Mouse (Mus musculus) thymus, postnatal 4 days (tissue): ENCODE measurements at regions not wholly inside any gene's neighbourhood (a gene's known extent, or its start where the extent isn't known, plus 50 kb on each side); places are given as distances from the start of the nearest gene placed in this dataset.
"Not testable (repeated sequence)": the region's sequence is repeated elsewhere in the genome, so short reads cannot be mapped to it uniquely, and the experiment has no call there.

Source experiments
- DNase-seq: peaks from one replicate; pipeline ENCODE4 v3.0.0; 2021

DNA sequence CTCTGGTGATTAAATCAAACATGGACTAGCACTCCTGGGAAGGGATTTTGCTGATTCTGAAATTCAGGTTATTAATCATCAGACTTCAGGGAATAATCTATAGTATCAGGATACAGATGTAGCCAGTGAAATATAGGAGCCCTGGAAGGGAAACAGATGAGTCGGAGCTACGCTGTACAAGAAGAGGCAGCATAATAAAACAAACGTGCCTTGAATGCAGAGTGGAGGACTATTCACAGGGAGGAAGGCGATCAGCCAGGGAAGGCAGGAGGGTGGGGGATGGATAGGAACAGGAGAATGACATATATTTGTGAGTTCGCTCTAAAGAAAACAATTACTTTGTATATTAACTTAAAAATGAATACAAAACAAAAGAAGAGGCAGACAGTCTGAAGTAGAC, 286.6 kb upstream of the Got2 start:
- no peak for DNase-seq

DNA sequence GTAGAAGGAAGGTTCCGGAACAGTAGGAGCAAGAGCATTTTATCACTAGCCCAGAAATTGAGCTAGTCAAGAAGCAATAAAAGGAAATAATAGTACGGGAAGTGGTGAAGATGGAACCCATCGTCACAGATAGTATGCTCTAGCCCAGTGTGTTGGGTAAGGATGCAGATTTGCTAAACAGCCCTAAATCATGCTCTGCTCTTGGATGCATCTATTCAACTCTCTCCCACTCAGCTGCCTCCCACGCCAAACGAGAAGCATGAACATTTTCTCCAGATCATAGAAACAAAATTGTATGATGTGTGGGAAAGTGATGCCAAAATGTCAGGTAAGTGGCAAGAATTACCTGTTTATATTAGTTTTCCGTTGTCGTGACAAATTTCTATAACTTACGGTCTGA, 276.6 kb upstream of the Got2 start:
- no peak for DNase-seq

- no peak for DNase-seq
Observed at GRCm38 (mm10) chr8:96159899-96160298, 271.6 kb upstream of the Got2 start.

DNA sequence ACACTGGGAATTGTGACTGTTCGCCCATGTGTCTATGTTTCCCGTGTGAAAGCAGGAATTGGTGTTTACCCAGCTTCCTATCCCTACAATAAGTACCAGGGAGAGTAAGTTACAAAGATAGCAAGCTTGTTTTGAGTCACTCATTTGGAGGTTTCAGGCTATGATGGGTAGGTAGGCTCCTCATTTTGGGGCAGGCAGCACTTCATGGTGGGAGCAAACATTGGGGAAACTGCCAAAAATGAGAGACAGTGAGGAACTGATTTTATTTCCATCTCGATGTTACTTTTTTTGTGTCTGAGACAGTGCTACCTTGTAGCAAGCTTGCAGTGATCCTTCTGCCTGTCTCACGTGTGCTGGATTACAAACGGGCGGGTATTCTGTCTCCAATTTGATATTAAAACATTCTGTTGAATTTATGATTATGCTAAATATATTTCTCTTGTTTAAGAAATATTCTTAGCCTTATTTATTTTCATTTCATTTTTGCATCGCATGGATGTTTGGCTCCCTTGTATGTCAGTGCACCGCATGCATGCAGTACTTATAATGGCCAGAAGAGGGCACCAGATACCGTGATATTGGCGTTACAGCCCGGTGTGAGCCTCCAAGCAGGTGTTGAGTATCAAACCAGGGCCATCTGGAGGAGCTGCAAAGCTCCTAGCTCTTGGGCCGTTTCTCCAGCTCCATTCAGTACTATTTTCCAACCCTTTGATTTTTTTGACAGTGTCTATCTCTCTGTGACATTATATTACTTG, 264.3 kb upstream of the Got2 start:
- peak; percentile 65 for DNase-seq

- no peak for DNase-seq
Observed at GRCm38 (mm10) chr8:96152056-96152455, 263.7 kb upstream of the Got2 start.

DNA sequence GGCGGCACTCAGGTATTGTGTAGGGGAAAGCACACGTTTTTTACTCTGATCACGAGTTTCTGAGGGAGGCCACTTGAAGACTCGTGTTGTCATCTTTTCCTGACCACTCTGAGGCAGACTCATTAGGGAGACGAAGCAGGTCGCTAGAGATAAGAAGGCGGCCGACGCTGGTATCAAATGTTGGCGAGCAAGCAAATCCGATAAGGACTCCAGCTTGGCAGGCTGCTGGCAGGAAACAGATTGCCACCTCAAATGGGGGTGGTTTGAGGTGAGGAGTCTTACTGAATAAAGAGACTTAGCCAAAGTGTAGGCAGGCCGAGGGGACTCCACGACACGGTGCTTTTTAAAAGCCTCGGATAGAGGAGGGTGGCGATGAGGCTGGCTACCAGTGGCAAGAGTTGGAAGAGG, 262.7 kb upstream of the Got2 start:
- DNase-seq = no peak

DNA sequence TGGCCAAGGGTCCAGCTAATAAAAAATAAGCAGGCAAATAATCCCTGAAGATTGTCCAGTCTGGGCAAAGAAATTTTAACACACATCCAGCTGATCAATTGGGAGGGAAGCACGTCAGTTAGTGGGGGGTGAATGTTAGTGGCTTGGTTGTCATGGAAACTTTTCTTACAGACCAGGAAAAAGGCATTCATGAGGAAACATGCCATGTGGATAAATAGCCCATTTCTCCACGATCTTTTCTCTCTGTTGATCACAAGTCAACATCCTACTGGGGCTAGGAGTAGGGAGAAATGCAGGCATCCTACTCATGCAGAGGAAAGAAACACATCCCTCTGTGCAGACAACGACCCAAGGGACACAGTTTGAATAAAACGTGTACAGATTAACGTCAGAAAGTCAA, 243.8 kb upstream of the Got2 start:
- no peak for DNase-seq

DNA sequence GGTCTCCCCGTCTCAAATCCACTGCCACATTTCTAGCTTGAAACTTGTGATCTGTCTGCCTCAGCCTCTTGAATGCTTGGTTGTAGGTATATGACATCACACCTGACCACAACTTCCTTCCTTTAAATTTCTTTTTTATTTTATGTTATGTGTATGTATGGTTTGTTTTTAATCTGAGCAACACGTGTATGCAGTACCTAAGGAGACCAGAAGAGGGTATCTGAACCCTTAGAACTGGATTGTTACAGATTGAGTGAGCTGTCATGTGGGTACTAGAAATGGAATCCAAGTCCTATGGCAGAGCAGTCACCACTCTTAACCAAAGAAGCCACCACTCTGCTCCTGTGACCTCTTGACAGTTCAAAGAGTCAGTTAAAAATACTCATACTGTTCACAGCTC, 240.0 kb upstream of the Got2 start:
- no peak for DNase-seq

- DNase-seq = no peak
Observed at GRCm38 (mm10) chr8:96100817-96101216, 212.5 kb upstream of the Got2 start.

DNA sequence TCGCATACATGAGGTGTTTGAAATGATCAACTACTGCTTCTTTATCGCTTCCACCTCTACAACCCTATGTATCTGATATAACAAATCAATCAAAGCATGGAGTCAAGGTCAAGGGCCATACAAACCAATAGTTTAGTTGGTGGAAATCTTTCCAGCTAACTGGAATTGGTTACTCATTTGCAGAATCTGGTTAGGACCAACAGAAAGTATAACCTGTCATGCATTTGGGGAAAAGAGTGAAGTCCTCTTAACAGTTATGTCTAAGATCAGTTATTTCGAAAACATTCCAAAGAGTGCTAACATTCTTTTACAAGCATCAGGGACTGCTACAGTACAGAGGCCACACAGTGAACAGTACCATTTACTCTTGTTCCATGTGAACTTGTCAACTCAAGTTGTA, 204.6 kb upstream of the Got2 start:
- DNase-seq = no peak

DNA sequence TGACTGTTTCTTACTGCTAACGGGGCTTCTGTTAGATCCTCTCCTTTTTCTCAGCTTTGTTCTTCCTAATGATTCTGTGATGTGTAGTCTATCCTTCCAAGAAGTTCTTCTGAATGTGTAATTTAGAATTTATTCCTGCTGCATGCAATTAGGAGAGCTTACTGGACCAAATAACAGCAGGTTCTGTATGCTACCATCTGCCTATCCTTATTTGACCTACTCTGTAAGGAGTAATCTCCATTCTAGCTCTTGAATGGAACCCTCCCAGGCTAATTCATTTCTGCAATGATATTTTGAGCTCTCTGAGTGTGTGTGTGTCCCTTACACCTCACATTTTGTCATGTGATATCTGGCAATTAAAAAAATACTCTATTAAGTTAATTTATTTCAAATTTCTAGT, 201.9 kb upstream of the Got2 start:
- no peak for DNase-seq

- DNase-seq = no peak
Observed at GRCm38 (mm10) chr8:96068306-96068705, 180.0 kb upstream of the Got2 start.

DNA sequence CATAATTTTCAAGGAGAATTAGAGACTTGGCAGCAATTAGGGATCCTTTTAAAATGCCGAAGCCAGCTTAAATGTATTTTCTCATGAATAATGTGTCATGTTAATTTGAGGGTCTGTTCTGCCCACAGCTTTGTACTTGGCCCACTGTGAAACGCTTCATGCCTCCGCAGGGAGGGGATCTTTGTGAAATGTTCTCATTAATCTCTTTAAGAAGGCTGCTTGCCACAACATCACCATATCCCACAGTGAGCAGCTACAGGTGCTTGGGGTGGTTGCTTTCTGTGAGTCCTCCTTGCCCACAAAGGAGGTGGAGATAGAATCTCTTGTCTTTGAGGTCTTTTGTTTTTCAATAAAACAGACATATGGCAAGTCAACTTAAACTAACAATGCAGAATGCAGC, 159.3 kb upstream of the Got2 start:
- DNase-seq = no peak

- DNase-seq = no peak
Observed at GRCm38 (mm10) chr8:96042335-96042734, 154.0 kb upstream of the Got2 start.

DNA sequence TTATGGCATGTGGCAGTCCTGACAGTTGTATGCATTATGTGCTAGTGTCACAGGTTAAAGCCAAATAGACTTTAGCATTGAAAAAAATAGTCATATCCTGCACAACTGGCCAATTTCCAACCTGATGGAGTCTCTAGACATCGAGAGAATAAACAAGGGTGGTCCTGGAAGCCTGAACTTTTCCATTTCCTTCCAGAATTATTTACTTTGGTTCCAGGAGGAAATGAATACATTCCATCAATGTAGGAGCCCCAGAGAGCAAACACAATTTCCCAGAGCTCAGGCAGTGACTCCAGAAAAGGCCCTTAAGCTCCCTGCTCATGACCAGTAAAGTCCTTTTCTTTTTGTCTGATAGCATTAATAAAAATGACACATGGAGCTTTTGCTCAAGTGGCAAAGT, 151.9 kb upstream of the Got2 start:
- no peak for DNase-seq

DNA sequence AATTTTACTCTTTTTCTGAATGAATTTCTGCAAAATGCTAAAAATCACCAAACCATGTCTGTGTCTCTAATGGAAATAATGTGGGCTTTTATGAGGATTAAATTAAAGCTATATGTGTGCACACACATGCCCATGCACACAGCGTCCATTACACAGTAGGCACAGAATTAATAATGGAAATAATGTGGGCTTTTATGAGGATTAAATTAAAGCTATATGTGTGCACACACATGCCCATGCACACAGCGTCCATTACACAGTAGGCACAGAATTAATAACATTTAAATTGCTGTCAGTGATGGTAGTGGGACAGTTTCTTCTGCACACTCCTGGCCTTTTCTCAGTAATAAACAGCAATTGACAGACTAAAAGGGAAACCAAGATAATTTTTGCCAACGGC, 130.4 kb upstream of the Got2 start:
- DNase-seq = not testable (repeated sequence)

- no peak for DNase-seq
Observed at GRCm38 (mm10) chr8:96012002-96012401, 123.7 kb upstream of the Got2 start.

GRCm38 (mm10) chr8:95991826-95992463, 103.6 kb upstream of the Got2 start:
- DNase-seq = no peak

- no peak for DNase-seq
Observed at GRCm38 (mm10) chr8:95988616-95989380, 100.5 kb upstream of the Got2 start.

DNA sequence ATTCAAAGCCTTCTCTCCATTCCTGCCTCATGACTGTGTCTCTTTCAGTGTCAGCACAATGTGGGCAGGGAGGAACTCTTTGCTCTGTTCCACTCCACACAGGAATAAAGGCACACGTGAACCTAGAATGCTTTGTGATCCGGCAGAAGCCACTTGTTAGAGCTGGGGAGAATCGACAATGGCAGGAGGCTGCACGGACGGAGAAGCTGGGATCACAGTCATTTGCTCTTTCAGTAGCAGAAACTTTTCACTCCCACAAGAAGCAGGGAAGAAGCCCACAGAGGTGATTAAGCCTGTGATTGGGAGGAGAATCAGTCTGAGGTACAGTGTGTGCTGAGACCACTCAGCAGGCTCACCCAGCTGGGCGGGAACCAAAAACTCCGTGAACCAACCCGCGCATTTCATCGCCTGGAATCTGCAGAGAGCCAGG, 98.7 kb upstream of the Got2 start:
- no peak for DNase-seq

DNA sequence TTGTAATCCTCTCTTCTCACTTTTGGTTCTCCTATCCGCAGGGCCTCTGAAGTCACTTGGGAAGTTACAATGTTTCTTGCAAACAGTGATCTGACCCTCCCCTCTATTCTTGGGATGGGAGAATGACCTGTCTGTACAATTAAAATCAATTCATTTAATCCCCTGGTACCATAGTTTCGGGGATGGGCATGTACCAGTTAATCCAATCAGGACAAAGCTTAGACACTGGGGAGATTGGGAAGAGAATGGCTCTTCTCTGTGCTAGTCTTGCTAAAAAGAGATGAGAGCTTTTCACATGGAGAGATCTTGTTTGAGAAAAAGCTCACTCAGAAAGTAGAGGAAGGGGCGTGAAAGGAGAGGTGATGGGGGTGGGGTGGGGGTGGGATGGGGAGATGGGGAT, 98.1 kb upstream of the Got2 start:
- DNase-seq = no peak

- no peak for DNase-seq
Observed at GRCm38 (mm10) chr8:95983690-95984089, 95.3 kb upstream of the Got2 start.

DNA sequence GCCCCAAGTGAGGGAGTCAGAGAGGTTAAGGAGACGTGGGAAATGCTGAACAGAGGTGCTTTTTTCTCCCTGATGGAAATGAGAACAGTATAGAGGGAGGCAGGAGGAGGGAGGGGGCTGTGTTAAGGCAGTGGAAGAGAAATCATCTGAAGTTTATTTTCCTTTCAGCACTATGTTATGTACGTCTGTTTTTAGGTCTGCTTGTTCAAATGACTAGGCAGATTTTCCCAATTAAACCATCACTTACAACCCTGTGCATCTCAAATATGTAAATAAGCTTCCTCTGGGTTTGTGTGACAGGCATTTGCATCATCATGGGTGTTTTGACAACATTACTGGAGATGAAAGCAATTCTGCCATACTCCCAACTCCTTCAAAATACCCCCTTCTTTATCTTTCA, 92.1 kb upstream of the Got2 start:
- no peak for DNase-seq

- DNase-seq = peak; percentile 30
Observed at GRCm38 (mm10) chr8:95979223-95979622, 90.9 kb upstream of the Got2 start.
